Mouse (Mus musculus) adrenal gland, postnatal 25 days (tissue): Measurements from ENCODE around the gene Tat. TPM values are rescaled to one million over a fixed set of nuclear protein-coding genes. Genes with fewer than 3 reads are reported as not detected.
A peak's percentile ranks its signal among the peaks of the same experiment; 100 is the strongest.

Experiments
- DNase-seq: peaks from one replicate; pipeline ENCODE4 v3.0.0; 2021; ENCODE audit warnings: mixed read lengths
- long read RNA-seq: library from polyadenylated mRNA; stranded (forward); transcript quantifications from one replicate; pipeline ENCODE4 v2.0.0, GENCODE M21; 2021
- total RNA-seq: library from RNA; stranded (reverse); gene quantifications from 2 replicates; pipeline ENCODE4 v1.2.3, GENCODE M21; 2021

Gene Tat
- total RNA-seq, result 6.9 TPM in 1 of 2 replicates, not detected in the other
- long read RNA-seq, transcript Tat-201 (12 exons, 2,375 nt), result major isoform, 195 of 234 reads
- long read RNA-seq, partial matches to known transcripts, result 35 of 234 reads
- long read RNA-seq, other reads (novel, unspliced or antisense), result 4 of 234 reads

GRCm38 (mm10) chr8:109990224-109990623 lies at the start of gene Tat:
Tat (plus strand) TSS chr8:109990437.
- DNase-seq, result no peak

GRCm38 (mm10) chr8:109941606-109942360 lies 48.5 kb upstream of the Tat start:
- no peak for DNase-seq

- no peak for DNase-seq
Observed at GRCm38 (mm10) chr8:109945153-109945632, 45.0 kb upstream of the Tat start.

GRCm38 (mm10) chr8:109945694-109946093 lies 44.5 kb upstream of the Tat start:
- DNase-seq, result no peak

GRCm38 (mm10) chr8:109946272-109946671 lies 44.0 kb upstream of the Tat start:
- no peak for DNase-seq

GRCm38 (mm10) chr8:109947447-109948284 lies 42.6 kb upstream of the Tat start:
- DNase-seq, result peak; percentile 32

GRCm38 (mm10) chr8:109948285-109948564 lies 42.0 kb upstream of the Tat start:
- no peak for DNase-seq

GRCm38 (mm10) chr8:109952171-109952570 lies 38.1 kb upstream of the Tat start:
- DNase-seq, result no peak

- DNase-seq, result no peak
Observed at GRCm38 (mm10) chr8:109954486-109954948, 35.7 kb upstream of the Tat start.

GRCm38 (mm10) chr8:109957167-109958028 lies 32.8 kb upstream of the Tat start:
- no peak for DNase-seq

GRCm38 (mm10) chr8:109958036-109958655 lies 32.1 kb upstream of the Tat start:
- DNase-seq, result peak; percentile 26

- DNase-seq, result no peak
Observed at GRCm38 (mm10) chr8:109959112-109959511, 31.1 kb upstream of the Tat start.

- DNase-seq, result peak; percentile 36
Observed at GRCm38 (mm10) chr8:109961693-109962367, 28.4 kb upstream of the Tat start, which contains the start of gene Marveld3. Marveld3 (minus strand) TSS chr8:109962203.

- DNase-seq, result no peak
Observed at GRCm38 (mm10) chr8:109962896-109963295, 27.3 kb upstream of the Tat start.

- DNase-seq, result no peak
Observed at GRCm38 (mm10) chr8:109963421-109963820, 26.8 kb upstream of the Tat start.

- no peak for DNase-seq
Observed at GRCm38 (mm10) chr8:109964106-109964505, 26.1 kb upstream of the Tat start.

- DNase-seq, result no peak
Observed at GRCm38 (mm10) chr8:109968837-109969236, 21.4 kb upstream of the Tat start.

- no peak for DNase-seq
Observed at GRCm38 (mm10) chr8:109970323-109970722, 19.9 kb upstream of the Tat start.

- DNase-seq, result no peak
Observed at GRCm38 (mm10) chr8:109972901-109973300, 17.3 kb upstream of the Tat start.

GRCm38 (mm10) chr8:109979339-109979738 lies 10.9 kb upstream of the Tat start:
- no peak for DNase-seq
